Mouse (Mus musculus) cerebellum, adult 11 months (tissue): ENCODE data around the gene Utp18.
"Not testable (repeated sequence)": the region's sequence is repeated elsewhere in the genome, so short reads cannot be mapped to it uniquely, and the experiment has no call there.

ENCODE experiments used
- DNase-seq: peaks from one replicate; pipeline ENCODE4 v3.0.0; 2022

Utp18 gene

DNA sequence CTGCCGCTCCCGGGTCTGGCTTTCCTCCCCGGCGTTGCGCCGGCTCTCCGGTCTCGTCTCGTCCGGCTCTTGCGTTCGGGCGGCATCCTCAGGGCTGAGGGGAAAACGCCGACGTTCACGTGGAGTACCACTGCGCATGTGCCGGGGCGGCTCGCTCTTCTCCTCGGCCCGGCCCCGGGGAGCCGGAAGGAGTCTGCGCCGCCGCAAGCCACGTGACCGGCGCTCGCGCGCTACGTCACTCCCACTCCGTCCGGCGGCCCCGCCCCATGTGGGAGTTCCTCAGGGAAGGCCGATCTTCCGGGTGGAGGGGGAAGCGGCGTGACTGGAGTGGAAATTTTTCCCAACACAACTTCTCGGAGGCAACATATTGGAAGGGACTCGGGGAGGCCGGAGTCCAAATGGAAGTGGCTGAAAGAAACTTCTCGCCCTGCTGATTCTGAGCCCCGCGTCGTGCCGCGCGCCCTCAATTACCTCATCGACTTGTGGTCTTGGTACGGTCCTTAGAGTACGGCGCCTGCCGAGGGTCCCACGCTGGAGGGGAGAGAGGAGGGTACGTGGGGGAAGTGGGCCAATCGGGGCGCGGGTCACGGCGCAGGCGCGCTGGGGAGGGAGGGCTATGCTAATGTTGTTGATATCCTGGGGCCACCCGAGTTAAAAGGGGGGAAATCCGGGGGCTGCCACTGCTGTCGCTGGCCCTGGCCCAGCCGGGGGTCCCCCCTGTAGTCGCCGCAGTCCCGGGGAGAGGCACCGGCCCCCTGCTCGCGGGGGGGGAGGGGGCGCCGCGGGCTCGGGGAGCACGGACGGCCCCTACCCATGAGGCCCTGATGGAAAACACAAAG is at the start of gene Utp18, which contains the start of gene Mbtd1:
Gene Utp18, minus strand, starts transcription at position 195 of the 839 bp plus-strand sequence.
Gene Mbtd1, plus strand, starts transcription at position 281 of the 839 bp plus-strand sequence.
- peak; percentile 99 for DNase-seq

DNA sequence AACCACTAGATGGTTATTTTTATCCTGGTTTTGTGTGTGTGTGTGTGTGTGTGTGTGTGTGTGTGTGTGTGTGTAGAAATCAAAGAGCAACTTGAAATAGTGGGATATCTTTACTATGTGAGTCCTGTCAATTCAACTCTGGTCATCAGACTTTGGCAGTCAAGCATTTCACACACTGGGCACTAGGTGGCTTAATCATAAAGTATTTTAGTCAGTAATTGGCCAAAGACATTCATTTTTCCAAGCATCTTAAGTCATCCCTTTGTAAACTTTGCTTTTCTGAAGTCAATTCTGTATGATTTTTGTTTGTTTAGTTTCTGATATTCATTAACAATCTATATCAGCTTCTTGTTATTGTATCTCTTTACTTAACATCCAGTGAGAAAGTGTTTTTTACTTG is 43.5 kb upstream of the Utp18 start:
- DNase-seq: no peak

DNA sequence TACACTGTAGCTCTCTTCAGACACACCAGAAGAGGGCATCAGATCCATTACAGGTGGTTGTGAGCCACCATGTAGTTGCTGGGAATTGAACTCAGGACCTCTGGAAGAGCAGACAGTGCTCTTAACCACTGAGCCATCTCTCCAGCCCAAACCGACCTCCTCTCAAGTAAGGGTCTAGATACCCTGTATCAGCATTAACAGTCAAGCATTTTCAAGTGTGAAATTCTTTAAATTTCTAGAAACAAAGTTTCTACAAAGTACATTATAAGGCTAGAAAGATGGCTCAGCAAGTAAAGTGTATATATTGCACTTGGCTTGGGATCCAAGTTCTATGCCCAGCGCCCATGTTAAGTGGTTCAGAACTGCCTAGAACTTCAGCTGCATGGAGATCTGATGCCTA is 29.5 kb upstream of the Utp18 start:
- not testable (repeated sequence) for DNase-seq

DNA sequence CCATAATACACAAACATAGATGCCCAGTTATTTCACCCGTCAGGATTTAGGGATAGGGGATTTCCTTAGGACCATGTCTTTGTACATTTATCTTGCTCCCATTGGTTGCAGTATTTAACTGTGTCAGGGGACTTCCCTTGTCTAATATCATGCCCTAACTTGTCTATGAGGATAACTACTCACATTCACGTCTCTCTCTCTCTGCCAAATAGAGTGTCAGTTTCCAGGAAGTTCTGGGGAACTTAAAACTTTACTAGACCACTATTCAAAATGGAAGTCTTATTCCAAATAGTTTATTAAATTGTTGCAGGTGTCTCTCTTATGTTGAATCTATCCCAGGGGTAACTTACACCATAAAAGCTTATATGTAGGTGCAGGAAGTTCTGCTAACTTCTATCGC is 26.0 kb upstream of the Utp18 start:
- no peak for DNase-seq

DNA sequence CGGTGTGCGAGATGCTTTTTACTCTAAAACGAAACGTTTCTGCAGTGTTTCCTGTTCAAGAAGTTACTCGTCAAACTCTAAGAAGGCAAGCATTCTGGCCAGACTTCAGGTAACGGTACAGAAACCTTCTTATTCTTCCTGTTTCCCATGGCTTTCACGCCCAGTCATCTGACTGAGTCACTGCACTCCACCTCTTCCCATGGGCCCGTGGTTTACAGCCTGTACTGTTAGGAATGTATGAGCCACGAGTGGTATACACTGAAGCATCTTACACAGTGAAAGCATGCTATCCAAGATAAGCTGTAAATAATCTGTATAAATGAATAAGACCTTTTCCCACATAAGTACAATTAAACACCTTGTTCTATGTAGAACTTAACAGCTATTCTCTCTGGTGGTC is 23.3 kb upstream of the Utp18 start:
- no peak for DNase-seq

DNA sequence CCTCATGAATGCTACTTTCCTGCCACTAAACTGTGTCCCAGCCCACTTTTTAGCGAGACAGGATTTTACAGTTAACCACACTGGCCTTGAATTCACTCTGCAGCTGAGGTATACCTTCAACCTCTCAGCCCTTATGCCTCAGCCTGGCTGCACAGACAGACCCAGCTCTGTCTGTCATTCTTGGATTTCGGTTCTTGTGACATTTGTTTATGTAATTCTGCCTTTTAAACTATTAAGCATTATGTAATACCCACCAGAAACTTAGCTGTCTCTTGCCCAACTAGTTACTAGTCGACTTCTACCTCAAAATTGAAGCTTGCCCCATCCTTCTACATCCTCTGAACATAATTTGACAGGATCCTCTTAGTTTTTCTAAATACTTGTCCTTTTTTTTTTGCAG is 22.3 kb upstream of the Utp18 start:
- DNase-seq: no peak

DNA sequence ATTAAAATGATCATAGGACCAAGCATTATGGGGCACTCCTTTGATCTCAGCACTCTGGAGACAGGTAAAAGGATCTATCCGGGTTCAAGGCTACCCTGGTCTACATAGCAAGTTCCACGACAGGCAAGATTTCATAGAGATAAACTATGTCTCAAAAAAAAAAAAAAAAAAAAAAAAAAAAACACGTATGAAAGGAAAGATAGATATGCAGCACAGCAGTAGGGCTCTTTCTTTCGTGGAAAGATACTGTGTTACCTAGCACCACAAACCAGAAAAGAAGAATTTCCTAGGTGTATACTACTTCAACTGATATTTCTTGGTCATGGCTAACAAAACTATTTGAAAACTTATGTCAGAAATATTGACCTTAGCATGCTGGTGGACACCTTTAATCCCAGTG is 21.3 kb upstream of the Utp18 start:
- DNase-seq: no peak

DNA sequence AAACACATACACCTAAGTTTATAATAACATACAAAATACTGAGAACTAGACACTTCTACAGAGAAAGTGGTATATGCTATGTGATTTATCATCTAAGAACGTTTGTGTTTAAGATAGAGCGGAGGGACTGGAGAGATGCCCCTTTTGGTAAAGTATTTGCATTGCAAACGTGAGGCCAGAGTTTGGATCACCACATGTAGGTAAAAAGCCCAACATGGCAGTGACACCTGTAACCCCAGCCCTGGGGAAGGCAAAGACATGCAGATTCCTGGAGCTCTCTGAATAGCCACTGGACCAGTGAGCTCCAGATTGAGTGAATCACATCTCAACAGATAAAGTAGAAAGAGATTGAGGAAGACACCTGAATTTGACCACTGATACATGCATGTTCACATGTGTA is 12.2 kb upstream of the Utp18 start:
- DNase-seq: no peak

DNA sequence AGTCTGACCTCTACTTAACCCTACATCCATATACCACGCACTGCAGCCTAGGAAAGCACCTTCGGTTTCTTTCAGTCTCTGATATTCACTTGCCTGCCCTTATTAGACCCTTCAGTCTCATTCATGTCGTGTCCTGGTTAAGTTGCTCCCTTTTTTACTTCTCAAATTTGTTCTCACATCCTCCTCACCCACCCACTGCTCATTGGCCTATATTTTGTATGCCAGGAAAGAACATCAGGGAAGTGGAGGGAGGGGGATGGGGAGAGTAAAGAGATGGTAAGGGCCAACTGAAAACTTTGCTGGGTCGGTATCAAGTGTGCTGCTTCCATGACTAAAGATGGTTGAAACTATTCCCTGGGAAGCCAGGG is 1.5 kb upstream of the Utp18 start:
- no peak for DNase-seq

DNA sequence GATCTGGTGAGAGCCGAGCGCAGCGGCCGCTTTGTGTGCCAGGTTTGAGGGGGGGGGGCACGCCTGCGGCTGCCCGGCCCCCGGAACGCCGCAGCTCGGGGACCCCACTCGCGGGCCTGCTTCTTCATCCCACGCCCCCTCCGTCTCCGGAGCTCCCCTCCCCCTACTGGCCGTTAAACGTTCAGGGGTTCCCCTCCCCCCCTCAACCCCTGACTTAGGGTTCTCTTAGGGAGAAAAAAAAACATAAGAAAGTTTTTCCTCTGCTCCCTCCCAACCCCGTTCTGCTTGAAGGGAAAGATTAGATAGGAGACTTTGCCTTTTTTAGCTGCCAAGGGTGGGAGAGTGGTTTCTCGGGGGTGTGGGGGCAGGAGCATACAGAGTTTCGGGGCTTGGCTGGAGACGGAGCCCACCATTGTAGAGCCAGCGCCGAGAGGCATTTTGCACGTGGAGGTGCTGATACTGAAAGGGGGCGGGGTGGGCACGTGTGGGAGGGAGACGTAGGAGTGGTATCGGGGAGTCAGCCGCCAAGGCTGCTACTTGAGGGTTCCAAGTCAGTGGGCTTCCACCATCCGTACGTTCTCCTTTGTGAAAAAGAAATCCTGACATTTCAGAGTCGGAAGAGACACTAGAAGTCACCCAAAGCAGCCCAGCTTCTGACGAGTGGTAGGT is 979 bp upstream of the Utp18 start:
- DNase-seq: peak; percentile 25

DNA sequence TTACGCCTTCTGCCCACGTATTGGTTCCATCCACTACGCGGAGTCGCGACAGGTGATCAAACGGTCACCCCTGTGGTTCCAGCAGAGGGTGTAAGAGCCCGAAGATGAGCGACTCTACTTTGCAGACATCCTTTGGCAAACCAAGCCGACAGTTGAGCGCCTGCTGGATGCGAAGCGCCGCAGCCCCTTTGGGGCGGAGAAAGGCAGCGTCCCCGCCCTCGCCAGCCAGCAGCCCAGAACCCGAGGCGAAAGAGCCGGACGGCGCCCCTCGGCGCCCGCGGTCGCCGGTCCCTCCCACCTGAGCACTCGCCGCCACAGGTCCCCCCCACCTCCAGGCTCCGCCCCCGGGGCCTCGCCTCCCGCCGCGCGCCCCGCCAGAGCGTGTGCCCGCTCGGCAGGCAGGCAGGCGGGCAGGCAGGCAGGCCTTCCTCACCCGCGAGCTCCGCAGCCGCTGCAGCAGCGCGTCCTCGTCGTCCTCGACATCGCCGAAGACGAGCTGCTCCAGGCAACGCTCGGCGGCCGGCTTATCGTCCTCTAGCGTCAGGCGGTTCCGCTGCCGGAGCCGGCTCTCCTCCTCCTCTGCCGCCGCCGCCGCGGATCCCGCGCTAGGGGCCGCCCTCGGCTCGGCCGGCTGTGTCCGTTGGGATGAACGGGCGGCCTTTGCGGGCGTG is 530 bp downstream of the Utp18 start:
- peak; percentile 54 for DNase-seq

DNA sequence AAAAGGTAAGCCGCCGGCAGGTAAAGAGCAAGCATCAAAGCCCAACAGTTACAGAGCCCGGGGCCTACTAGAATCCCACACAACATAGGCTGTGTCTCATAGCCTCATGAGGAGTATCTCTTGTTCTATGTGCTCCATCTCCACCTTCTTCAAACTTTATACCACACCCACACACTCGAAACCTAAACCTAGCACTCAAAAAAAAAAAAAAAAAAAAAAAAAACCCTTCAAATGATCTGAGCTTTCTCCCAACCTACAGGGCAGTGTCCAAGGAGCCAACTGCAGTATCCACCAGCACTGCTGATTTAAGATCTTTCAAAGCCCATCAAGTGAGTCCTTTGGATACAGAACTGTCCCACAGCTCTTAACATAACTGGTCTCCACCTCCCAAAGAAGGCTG is 1.5 kb downstream of the Utp18 start:
- DNase-seq: no peak

DNA sequence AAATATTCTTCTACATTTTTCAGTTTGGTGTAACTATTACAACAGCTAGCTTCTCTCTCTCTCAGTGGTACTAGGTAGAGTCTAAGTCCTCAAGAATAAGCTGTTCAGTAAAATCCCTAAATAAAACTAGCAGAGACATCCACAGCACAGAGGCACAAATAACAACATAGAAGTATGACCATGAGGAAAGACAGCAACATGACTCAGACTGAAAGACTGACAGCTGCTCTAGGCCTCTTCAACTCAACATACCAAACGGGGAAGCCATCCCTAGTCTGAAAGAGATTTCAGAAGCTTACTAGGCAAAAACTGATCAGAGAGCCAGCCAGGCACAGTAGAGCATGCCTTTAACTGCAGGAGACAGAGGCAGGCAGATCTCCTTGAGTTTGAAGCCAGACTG is 22.9 kb downstream of the Utp18 start:
- DNase-seq: no peak

DNA sequence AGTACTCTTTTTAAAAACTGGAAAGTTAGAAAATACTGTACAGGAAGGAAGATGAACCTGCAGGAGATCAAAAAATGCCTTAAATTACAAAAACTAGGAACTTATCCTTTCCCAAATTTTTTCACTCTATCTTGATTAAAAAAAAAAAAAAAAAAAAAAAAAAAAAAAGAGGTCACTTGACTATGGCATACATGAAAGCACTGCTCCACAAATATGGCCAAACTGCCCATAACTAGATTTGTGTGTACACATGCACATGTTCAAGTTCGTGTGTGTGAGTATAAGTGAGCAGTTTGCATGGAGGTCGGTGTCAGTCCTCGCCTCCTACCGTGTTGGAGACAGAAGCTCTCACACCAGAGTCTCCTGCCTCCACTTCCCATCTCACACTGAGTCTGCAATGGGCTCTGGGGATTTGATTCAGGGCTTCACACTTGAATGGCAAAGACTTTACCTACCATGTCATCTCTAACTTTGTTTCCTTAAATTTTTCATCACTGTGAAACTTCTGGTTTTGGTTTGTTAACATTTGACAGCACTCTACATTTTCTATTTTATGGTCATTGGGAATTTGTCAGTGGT is 23.4 kb downstream of the Utp18 start:
- no peak for DNase-seq

DNA sequence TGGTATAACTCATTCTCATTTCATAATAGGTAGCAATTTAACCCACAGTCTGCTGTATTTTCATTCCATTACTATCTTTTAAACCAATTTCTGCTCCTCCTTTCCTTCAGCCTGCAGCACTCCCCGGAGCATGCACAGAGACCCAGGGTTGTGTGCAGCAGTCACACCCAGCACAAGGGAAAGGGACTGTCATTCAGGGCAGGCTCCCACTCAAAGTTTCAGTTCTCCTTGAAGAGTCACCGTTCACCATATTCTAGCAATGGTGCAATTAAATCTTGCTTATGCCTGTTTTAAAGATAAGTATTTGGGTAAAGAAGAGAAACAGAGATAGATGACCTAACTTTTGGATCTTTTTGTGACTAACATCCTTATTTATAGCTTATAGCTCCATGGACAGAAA is 24.4 kb downstream of the Utp18 start:
- DNase-seq: no peak

DNA sequence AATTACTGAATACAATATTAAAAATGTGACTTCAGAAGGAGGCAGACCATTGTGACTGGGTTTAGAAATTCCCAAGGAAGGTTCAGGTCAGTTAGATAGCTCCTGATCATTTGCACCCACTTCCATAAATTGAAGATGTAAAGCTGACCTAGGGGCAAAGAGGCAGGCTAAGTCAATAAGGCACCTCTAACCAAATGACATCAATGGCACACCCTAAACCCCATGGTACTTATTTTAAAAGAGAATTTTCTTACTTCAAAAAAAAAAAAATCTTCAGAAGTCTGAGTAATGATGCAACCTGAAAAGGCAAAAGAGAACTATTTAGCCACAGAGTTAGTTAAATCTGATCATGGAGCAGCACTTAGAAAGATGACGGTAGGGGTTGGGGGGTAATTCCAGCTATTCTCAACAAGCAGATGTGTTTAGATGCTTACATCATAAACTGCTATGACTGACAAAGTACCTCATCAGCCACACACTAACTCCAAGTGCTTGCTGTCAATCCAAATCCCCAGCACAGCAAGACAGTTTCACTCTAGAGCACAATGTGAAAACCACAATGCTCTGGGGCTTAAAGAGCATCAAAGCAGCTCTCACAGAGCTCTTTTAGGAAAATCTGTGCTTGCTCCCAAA is 24.9 kb downstream of the Utp18 start:
- DNase-seq: no peak

DNA sequence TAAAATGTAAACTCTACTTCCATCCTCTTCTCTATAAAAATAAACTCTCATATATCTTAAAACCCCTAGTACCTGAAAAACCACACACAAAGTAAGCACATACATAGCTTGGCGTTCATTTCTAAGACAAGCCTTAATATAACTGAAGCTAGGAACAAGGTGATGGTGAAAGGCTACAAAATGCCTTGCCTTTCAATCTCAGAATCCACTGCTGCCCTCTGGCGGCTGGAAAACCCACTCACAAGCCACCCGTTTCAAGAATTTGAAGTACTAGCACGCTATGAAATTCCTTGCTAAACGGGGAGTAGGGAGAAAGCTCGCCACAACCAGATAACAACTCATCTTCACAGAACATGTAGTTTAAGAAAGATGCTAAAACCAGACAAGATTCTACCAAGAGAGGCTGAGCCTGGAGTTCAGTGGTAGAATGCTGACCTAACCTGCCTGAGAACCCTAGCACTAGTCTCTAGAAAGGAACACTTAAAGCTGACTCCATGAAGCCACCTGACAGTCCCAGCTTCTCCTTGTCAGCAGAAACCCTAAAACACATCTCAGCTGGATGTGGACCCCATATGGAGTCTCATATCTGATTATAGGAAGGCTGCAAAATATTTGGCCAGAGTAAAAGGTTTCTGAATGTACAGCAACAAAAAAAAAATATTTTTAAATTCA is 29.1 kb downstream of the Utp18 start:
- peak; percentile 75 for DNase-seq

DNA sequence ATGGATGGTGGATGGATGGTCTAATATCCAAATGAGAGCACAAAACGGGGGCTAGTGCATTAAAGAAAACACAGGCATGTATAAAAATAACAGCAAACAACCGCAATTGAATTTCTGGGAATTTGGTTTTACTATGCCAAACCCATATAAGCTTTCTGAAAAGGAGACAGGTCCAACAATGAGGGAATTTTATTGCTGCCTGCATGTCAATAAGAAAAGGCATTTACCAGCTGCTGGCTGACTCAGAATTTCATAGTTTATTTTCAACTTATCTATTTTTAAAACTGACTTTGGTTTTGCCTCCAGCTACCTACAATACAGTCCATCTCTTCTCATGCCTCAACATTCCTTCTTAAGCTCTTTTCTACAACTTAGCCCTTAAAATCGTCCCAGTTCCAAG is 33.0 kb downstream of the Utp18 start:
- no peak for DNase-seq

DNA sequence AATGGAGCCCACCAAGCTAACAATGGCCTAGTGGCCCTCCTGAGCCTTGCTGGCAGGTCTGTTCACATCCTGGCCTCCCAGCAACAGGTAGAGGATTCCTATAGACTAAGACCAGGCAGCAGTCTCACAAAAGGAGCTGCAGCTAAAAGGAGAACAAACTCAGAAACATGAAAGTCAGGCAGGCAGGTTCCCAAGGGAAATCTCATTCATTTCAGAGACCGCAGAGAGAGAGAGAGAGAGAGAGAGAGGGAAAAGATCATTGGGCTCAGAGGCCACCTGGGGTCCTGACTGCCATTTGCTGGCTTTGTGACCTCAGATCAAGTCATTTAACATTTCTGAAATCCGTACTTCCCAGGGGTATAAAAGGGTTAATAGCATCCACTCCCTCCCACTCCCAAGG is 38.2 kb downstream of the Utp18 start:
- DNase-seq: no peak

DNA sequence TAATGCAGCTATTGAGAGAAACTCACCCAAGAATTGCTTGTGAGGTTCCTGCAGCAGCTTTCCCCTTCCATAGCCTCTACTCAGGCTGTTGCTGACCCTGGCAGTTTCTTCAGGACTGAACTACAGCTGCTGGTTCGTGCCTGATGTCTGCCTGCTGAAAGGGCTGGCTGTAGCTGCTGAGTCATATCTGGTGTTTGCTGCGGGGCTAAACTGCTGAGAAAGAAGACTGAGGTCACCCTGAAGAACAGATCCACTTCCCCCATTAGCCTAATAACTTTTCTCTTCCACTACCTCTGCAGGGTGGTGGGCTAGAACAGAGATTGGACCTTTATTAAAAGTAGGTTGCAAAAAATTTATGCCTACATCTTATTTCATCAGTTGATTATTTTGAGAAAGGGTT is 49.8 kb downstream of the Utp18 start:
- no peak for DNase-seq

DNA sequence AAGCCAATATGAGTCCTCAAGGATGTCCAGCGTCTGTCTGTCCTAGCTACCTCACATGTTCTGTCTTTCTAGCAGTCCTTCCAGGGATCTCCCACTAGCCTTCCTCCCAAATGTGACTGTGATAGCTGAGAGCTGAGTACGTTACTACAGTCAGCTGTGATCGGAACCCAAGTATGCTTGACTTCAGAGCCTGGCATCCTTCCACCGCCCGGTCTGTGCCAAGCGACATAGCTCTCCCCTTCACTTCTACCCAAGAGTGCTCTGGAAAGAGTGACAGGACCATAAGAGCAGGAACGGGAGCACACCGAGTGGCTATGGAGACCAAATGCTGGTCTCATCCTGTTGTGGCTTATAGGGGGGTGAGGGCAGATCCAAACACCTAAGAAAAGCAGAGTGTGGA is 55.6 kb downstream of the Utp18 start:
- DNase-seq: no peak

DNA sequence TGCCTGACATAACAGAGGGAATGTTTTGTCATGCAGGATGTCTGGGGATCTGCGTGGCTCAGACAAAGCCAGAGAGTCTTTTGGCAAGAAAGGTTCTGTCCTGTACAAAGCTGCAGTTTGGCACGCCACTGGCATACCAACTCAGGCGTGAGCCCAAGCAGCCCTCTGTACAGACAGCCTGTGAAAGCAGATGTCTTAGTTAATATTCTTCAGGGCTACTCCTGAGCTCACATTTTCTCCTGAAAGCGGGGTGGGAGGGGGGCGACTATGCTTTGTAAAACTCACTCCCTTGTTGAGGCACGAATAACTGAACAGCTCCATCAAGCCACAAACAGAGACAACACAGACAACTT is 56.3 kb downstream of the Utp18 start:
- no peak for DNase-seq
